19 mouse cellular contexts compared by ENCODE assay signal in genomic region chr9:96785187-96785586, GRCm38 (mm10). TPM values are rescaled to one million over a fixed set of nuclear protein-coding genes. Genes with fewer than 3 reads are reported as not detected.
DNase-seq lines count a peak whose midpoint lies in the region; ATAC-seq and TF ChIP-seq lines count a peak whose summit lies in the region.
"Had no signal": no experiment of that assay in that cellular context is flagged by ENCODE, and none has a peak within 500 bp of the region (broad histone marks: within the 10 kb centered on the region; RNA-seq: fewer than 3 reads in every experiment).

No protein-coding gene starts in this region.

- no peaks in the 10 kb centered on the region for H3K9me3 ChIP-seq in kidney, embryonic 15.5 days (replicated peaks)
- H3K9me3 ChIP-seq: heart, embryonic 15.5 days; liver, embryonic 12.5 days; midbrain, embryonic 12.5 days; stomach, embryonic 15.5 days had no signal

- H3K4me1 ChIP-seq in kidney, embryonic 15.5 days = peaks cover 41% of the 10 kb centered on the region
- H3K4me1 ChIP-seq in small intestine, adult 2 months (ENCODE audit: control insufficient read depth, insufficient read depth, insufficient read length, low read length) = peaks cover 30% of the 10 kb centered on the region

- no peak for DNase-seq in kidney, postnatal 14 days
- peak; percentile 7 to 49 for DNase-seq in CD8-positive naive resting alpha-beta T cell, adult 2 months (ENCODE audit: low read depth in 2 of 2, low spot score in 2 of 2)
- DNase-seq in induced T-regulatory cell, adult 2 months (ENCODE audit: low read depth) = peak; percentile 60
- no peak for DNase-seq in cerebellum, postnatal 25 days
- DNase-seq in heart, adult 9 months (ENCODE audit: low spot score in 2 of 2) = no peak
- DNase-seq in gastrocnemius, postnatal 25 days = no peak
- DNase-seq: cerebellum, adult 8-10 months; forebrain, postnatal 0 days; gastrocnemius, postnatal 10 days had no signal

- no peaks in the 10 kb centered on the region for H3K36me3 ChIP-seq in kidney, embryonic 15.5 days
- no peaks in the 10 kb centered on the region for H3K36me3 ChIP-seq in small intestine, adult 2 months (ENCODE audit: control insufficient read depth, insufficient read depth, low read length)
- H3K36me3 ChIP-seq: heart, embryonic 15.5 days; liver, embryonic 12.5 days; midbrain, embryonic 12.5 days; stomach, embryonic 15.5 days had no signal

- TF ChIP-seq POLR2A in small intestine, adult 2 months (IDR thresholded peaks at IDR 0.05; ENCODE audit: low read depth, low read length) = no peak

- no peak for TF ChIP-seq CTCF in small intestine, adult 2 months (IDR thresholded peaks at IDR 0.05; ENCODE audit: extremely low read depth, insufficient read length, insufficient replicate concordance, low read depth, low read length)

- WGBS in kidney, embryonic 15.5 days = 69% methylated on average over 3 of the region's 3 CpGs
- whole genome bisulfite sequencing in small intestine, adult 2 months = 16% methylated on average over 3 of the region's 3 CpGs

- no peak overlapping the region for H3K4me3 ChIP-seq in kidney, embryonic 15.5 days (replicated peaks)
- no peak overlapping the region for H3K4me3 ChIP-seq in small intestine, adult 2 months (ENCODE audit: low read depth, low read length)
- H3K4me3 ChIP-seq: erythroblast, embryonic 14.5 days; heart, embryonic 15.5 days; liver, embryonic 12.5 days; midbrain, embryonic 12.5 days; myocyte; stomach, embryonic 15.5 days had no signal

- 0 out of 2 replicates have a peak overlapping the region, but pooled peaks have one; percentile 19 for H3K4me2 ChIP-seq in kidney, embryonic 15.5 days
- H3K4me2 ChIP-seq: heart, embryonic 15.5 days; liver, embryonic 12.5 days; midbrain, embryonic 12.5 days; stomach, embryonic 15.5 days had no signal

- H3K27ac ChIP-seq in kidney, embryonic 15.5 days = peak overlapping the region; percentile 82
- peak overlapping the region; percentile 42; the same call in 1 of the 2 replicates for H3K27ac ChIP-seq in small intestine, adult 2 months (ENCODE audit: insufficient read depth, low read depth, low read length)
- H3K27ac ChIP-seq: liver, embryonic 12.5 days; midbrain, embryonic 12.5 days; stomach, embryonic 15.5 days had no signal

- no peaks in the 10 kb centered on the region for H3K27me3 ChIP-seq in kidney, embryonic 15.5 days
- H3K27me3 ChIP-seq in small intestine, adult 2 months (ENCODE audit: control insufficient read depth, insufficient read depth, low read length) = no peaks in the 10 kb centered on the region
- H3K27me3 ChIP-seq: heart, embryonic 15.5 days; liver, embryonic 12.5 days; midbrain, embryonic 12.5 days; Patski; stomach, embryonic 15.5 days had no signal

- no peak overlapping the region for H3K9ac ChIP-seq in kidney, embryonic 15.5 days
- H3K9ac ChIP-seq: forebrain, postnatal 0 days; heart, embryonic 15.5 days; liver, embryonic 12.5 days; midbrain, embryonic 12.5 days; stomach, embryonic 15.5 days had no signal

- ATAC-seq in kidney, embryonic 15.5 days (replicated peaks; ENCODE audit: low FRiP score) = no peak
- ATAC-seq: forebrain, postnatal 0 days; hindbrain, embryonic 16.5 days; liver, embryonic 12.5 days; Patski had no signal

RNA-seq across cellular contexts. Expression of gene Zbtb38, which starts 32.6 kb away (rescaled TPM):
- polyA plus RNA-seq in kidney, embryonic 15.5 days (2015; fragmentation: Nextera tagmentation; extraction: Ambion mirVana) = 20.6 TPM in 2 replicates
- polyA plus RNA-seq in small intestine, adult 2 months (2012; rRNA removed) = 3.8 and 7.7 TPM in 2 replicates
- 10 to 100 TPM; 19.3 to 19.8 TPM for total RNA-seq in gastrocnemius, postnatal 25 days (2021)

Comparison
In these comparisons a context has a peak if more than half of its experiments do, and no peak if none do; other contexts are left out.
1. DNase-seq: peak in CD8-positive naive resting alpha-beta T cell, adult 2 months (2 of 2) and induced T-regulatory cell, adult 2 months (single experiment); none in kidney, postnatal 14 days (single experiment), cerebellum, postnatal 25 days (0 of 2), heart, adult 9 months (0 of 2) and gastrocnemius, postnatal 25 days (single experiment).